Mouse (Mus musculus): ENCODE measurements around the gene Cpxm2. TPM values are rescaled to one million over a fixed set of nuclear protein-coding genes. Genes with fewer than 3 reads are reported as not detected.

Cpxm2 gene
- polyA plus RNA-seq, 1 experiment from 2014 or later: 0.74 TPM

- H3K27ac ChIP-seq (ENCODE audit: low read depth, low read length): no peak overlapping the region
- H3K36me3 ChIP-seq (ENCODE audit: control insufficient read depth, insufficient read depth): no peaks in the 10 kb centered on the region
- WGBS: 94% methylated on average over 2 of the region's 2 CpGs
- H3K27me3 ChIP-seq (replicated peaks; ENCODE audit: control insufficient read depth, insufficient read depth, low read length): no peaks in the 10 kb centered on the region
- no peaks in the 10 kb centered on the region for H3K4me1 ChIP-seq (replicated peaks; ENCODE audit: control insufficient read depth, insufficient read depth, low read length)
- no peak overlapping the region for H3K4me3 ChIP-seq (ENCODE audit: low read depth, low read length)
- TF ChIP-seq CTCF (IDR thresholded peaks at IDR 0.05; ENCODE audit: low read depth): no peak
- H3K4me2 ChIP-seq (replicated peaks; ENCODE audit: low read depth): no peak overlapping the region
- H3K9me3 ChIP-seq (ENCODE audit: control insufficient read depth): no peaks in the 10 kb centered on the region
- ATAC-seq: no peak
- no peak overlapping the region for H3K9ac ChIP-seq (ENCODE audit: low read depth, low read length)
These were observed 39.1 kb upstream of the Cpxm2 start for GRCm38 (mm10) chr7:132193606-132194005.

- no peaks in the 10 kb centered on the region for H3K27me3 ChIP-seq (replicated peaks; ENCODE audit: control insufficient read depth, insufficient read depth, low read length)
- H3K4me1 ChIP-seq (replicated peaks; ENCODE audit: control insufficient read depth, insufficient read depth, low read length): no peaks in the 10 kb centered on the region
- H3K36me3 ChIP-seq (ENCODE audit: control insufficient read depth, insufficient read depth): no peaks in the 10 kb centered on the region
- no peak overlapping the region for H3K4me2 ChIP-seq (replicated peaks; ENCODE audit: low read depth)
- no peak for TF ChIP-seq CTCF (IDR thresholded peaks at IDR 0.05; ENCODE audit: low read depth)
- no peaks in the 10 kb centered on the region for H3K9me3 ChIP-seq (ENCODE audit: control insufficient read depth)
- H3K4me3 ChIP-seq (ENCODE audit: low read depth, low read length): no peak overlapping the region
- no peak overlapping the region for H3K27ac ChIP-seq (ENCODE audit: low read depth, low read length)
- WGBS: 64% methylated on average over 3 of the region's 3 CpGs
- ATAC-seq: no peak
- no peak overlapping the region for H3K9ac ChIP-seq (ENCODE audit: low read depth, low read length)
These were observed 32.9 kb upstream of the Cpxm2 start for GRCm38 (mm10) chr7:132187456-132187855.

DNA sequence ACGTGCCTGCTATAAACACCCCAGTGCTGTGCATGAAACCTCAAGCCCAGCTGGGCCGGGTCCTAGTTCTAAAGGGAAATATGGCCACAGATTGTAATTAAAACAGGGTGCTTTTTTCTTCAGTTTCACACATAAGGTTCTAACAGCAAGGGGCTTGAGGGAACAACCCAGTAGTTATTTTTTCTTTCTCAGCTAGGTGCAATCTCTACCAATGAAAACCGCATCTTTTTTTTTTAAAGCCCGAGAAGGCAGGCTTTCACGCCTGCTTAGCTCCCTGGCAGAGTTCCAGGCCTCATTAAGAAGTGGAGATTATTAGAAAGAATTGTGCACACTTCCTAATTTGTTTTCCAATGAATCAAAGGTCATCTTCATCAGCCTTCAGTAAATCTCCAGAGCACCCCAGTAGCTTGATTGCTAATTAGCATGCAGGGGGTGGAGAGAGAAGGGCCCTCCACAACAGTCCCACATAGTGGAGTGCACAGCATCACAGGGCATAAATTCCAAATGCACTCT lies 29.4 kb upstream of the Cpxm2 start:
- ATAC-seq: no peak

GRCm38 (mm10) chr7:132181586-132182198 lies 27.2 kb upstream of the Cpxm2 start:
- Histone ChIP-seq H3K9me3 (ENCODE audit: control insufficient read depth) (no peaks in the 10 kb centered on the region), H3K27me3 (replicated peaks; ENCODE audit: control insufficient read depth, insufficient read depth, low read length) (no peaks in the 10 kb centered on the region), H3K4me2 (replicated peaks; ENCODE audit: low read depth) (no peak overlapping the region), H3K9ac (ENCODE audit: low read depth, low read length) (no peak overlapping the region), H3K27ac (ENCODE audit: low read depth, low read length) (no peak overlapping the region), H3K4me3 (ENCODE audit: low read depth, low read length) (no peak overlapping the region), H3K36me3 (ENCODE audit: control insufficient read depth, insufficient read depth) (no peaks in the 10 kb centered on the region), H3K4me1 (replicated peaks; ENCODE audit: control insufficient read depth, insufficient read depth, low read length) (no peaks in the 10 kb centered on the region)
- TF ChIP-seq CTCF (IDR thresholded peaks at IDR 0.05; ENCODE audit: low read depth): no peak
- ATAC-seq: no peak
- WGBS: 78% methylated on average over 4 of the region's 4 CpGs

More for the DNA sequence above, 29.4 kb upstream of the Cpxm2 start:
- no peaks in the 10 kb centered on the region for H3K4me1 ChIP-seq (replicated peaks; ENCODE audit: control insufficient read depth, insufficient read depth, low read length)
- H3K9me3 ChIP-seq (ENCODE audit: control insufficient read depth): no peaks in the 10 kb centered on the region
- H3K36me3 ChIP-seq (ENCODE audit: control insufficient read depth, insufficient read depth): no peaks in the 10 kb centered on the region
- no peak overlapping the region for H3K27ac ChIP-seq (ENCODE audit: low read depth, low read length)
- H3K27me3 ChIP-seq (replicated peaks; ENCODE audit: control insufficient read depth, insufficient read depth, low read length): no peaks in the 10 kb centered on the region
- H3K4me2 ChIP-seq (replicated peaks; ENCODE audit: low read depth): no peak overlapping the region
- no peak overlapping the region for H3K4me3 ChIP-seq (ENCODE audit: low read depth, low read length)
- 72% methylated on average over 5 of the region's 5 CpGs for WGBS
- TF ChIP-seq CTCF (IDR thresholded peaks at IDR 0.05; ENCODE audit: low read depth): no peak
- H3K9ac ChIP-seq (ENCODE audit: low read depth, low read length): no peak overlapping the region

DNA sequence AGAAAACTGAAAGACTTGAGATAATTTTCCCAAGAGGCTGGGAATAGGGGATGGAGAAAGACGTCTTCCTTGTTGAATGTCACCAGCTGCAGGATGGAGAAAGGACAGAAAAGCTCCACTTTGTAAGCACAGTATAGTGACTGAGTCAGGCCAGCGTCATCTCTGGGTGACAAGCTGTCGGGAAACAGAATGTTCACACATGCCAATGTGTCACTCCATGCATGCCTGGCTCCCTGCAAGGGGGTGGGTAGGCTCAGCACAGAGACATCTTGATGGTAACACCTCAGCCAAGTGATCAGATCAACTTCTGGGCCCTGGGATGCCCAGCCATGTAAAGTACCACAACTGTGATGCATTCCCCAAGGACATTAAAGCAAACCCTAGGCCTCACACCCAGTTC lies 26.5 kb upstream of the Cpxm2 start:
- no peaks in the 10 kb centered on the region for H3K27me3 ChIP-seq (replicated peaks; ENCODE audit: control insufficient read depth, insufficient read depth, low read length)
- no peak overlapping the region for H3K9ac ChIP-seq (ENCODE audit: low read depth, low read length)
- no peaks in the 10 kb centered on the region for H3K36me3 ChIP-seq (ENCODE audit: control insufficient read depth, insufficient read depth)
- ATAC-seq: no peak
- H3K4me3 ChIP-seq (ENCODE audit: low read depth, low read length): no peak overlapping the region
- 89% methylated on average over 3 of the region's 3 CpGs for WGBS
- H3K9me3 ChIP-seq (ENCODE audit: control insufficient read depth): no peaks in the 10 kb centered on the region
- H3K4me1 ChIP-seq (replicated peaks; ENCODE audit: control insufficient read depth, insufficient read depth, low read length): no peaks in the 10 kb centered on the region
- no peak overlapping the region for H3K4me2 ChIP-seq (replicated peaks; ENCODE audit: low read depth)
- TF ChIP-seq CTCF (IDR thresholded peaks at IDR 0.05; ENCODE audit: low read depth): no peak
- no peak overlapping the region for H3K27ac ChIP-seq (ENCODE audit: low read depth, low read length)

DNA sequence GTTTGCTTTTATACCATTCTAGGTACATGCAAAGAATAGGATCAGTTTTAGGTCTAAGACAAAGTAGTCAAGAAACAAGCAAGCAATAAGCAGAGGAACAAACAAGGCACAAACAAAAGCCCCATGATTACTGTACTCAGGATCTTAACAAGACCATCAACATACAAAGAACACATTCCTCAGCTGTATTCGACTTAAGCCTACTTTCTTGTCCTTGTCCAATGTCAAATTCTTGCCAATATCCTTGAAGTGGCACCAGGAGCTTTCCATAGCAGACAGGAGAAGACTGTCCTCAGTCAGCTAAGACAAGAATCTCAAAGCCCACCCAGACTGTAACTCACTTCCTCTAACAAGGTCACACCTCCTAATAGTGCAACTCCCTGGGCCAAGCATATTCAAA lies 24.5 kb upstream of the Cpxm2 start:
- 53% methylated on average over 1 of the region's 1 CpGs for WGBS
- no peak for TF ChIP-seq CTCF (IDR thresholded peaks at IDR 0.05; ENCODE audit: low read depth)
- no peaks in the 10 kb centered on the region for H3K36me3 ChIP-seq (ENCODE audit: control insufficient read depth, insufficient read depth)
- H3K9me3 ChIP-seq (ENCODE audit: control insufficient read depth): no peaks in the 10 kb centered on the region
- no peak overlapping the region for H3K4me3 ChIP-seq (ENCODE audit: low read depth, low read length)
- H3K9ac ChIP-seq (ENCODE audit: low read depth, low read length): no peak overlapping the region
- H3K27me3 ChIP-seq (replicated peaks; ENCODE audit: control insufficient read depth, insufficient read depth, low read length): no peaks in the 10 kb centered on the region
- no peaks in the 10 kb centered on the region for H3K4me1 ChIP-seq (replicated peaks; ENCODE audit: control insufficient read depth, insufficient read depth, low read length)
- no peak for ATAC-seq
- no peak overlapping the region for H3K4me2 ChIP-seq (replicated peaks; ENCODE audit: low read depth)
- H3K27ac ChIP-seq (ENCODE audit: low read depth, low read length): no peak overlapping the region
